Mouse (Mus musculus) adrenal gland, adult 8-10 months (tissue): ENCODE measurements around the gene Phactr3. TPM values are rescaled to one million over a fixed set of nuclear protein-coding genes. Genes with fewer than 3 reads are reported as not detected.
"Not testable (repeated sequence)": the region's sequence is repeated elsewhere in the genome, so short reads cannot be mapped to it uniquely, and the experiment has no call there.

Source experiments
- DNase-seq: peaks from one replicate; pipeline ENCODE4 v3.0.0; 2022
- total RNA-seq, 4 experiments: library from RNA; stranded (reverse); gene quantifications; 2 replicates each; pipeline ENCODE4 v1.2.4; 2022

Phactr3 gene
- total RNA-seq, 4 experiments from 2014 or later = 1.7 to 6.1 (median 3.5) TPM

GRCm38 (mm10) chr2:178339044-178339443 is 220.3 kb downstream of the Phactr3 start:
- no peak for DNase-seq

- DNase-seq = not testable (repeated sequence)
Observed at GRCm38 (mm10) chr2:178342105-178342504, 223.3 kb downstream of the Phactr3 start.

- no peak for DNase-seq
Observed at GRCm38 (mm10) chr2:178342597-178342996, 223.8 kb downstream of the Phactr3 start.

Other genes with a start within 250 kb of the Phactr3 start
- 10 to 100 TPM in 2 of 4 experiments, 1 to 10 TPM in 2; 7.3 to 15.4 (median 11.7) TPM for gene Gm14327, start 221.9 kb upstream of the Phactr3 start, total RNA-seq
- gene Zfp972, start 193.4 kb upstream of the Phactr3 start, total RNA-seq = 1 to 10 TPM; 1.6 to 2.3 (median 1.9) TPM
- gene Gm14326, start 161.7 kb upstream of the Phactr3 start, total RNA-seq = 10 to 100 TPM; 31.9 to 43.2 (median 36.3) TPM
- 10 to 100 TPM; 26.3 to 37.8 (median 30.9) TPM for gene Zfp971, start 95.7 kb upstream of the Phactr3 start, total RNA-seq
- gene Zfp931, start 40.5 kb upstream of the Phactr3 start, total RNA-seq = 10 to 100 TPM; 22.9 to 31.6 (median 26.3) TPM